Mouse (Mus musculus) CD4-positive naive resting alpha-beta T cell, adult 76 days (primary cell): Measurements from ENCODE around the gene Klhl2. TPM values are rescaled to one million over a fixed set of nuclear protein-coding genes. Genes with fewer than 3 reads are reported as not detected.

ENCODE experiments used
- total RNA-seq: library from RNA; stranded (reverse); gene quantifications from one replicate; pipeline ENCODE4 v1.2.4, GENCODE M21; 2023

Gene Klhl2
- total RNA-seq: 33.4 TPM

DNA sequence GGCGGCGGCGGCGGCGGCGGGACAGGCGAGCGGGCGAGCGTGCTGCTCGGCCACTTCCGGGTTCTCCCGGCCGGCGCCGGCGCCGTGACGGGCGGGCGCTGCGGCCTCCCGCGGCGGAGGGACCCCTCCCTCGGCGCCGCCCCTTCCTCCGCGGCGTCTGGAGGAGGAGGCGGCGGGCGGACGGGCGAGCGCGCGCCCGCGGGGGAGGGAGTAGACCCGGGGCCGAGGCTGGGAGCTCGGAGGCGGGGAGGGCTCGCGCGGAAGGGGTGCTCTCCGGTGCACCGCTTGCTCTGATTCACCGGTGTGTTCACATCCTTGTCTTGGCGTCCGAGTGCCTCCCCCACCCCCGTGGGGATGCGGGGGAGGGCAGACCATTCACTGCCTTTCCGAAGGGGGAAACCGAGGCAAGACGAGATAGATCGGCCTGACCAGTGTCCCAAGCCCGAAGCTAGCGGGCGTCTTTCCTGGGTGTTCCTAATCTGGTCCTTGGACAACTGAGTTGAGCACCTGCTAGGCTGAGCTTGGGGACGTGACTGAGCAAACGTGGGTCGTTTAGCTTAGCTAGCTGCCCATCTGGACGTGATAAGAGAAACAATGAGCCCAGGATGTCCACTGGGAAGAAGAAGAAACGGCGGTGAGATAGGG lies at the start of gene Klhl2:
Klhl2 (minus strand) TSS at position 121 of the 645 bp plus-strand sequence.

DNA sequence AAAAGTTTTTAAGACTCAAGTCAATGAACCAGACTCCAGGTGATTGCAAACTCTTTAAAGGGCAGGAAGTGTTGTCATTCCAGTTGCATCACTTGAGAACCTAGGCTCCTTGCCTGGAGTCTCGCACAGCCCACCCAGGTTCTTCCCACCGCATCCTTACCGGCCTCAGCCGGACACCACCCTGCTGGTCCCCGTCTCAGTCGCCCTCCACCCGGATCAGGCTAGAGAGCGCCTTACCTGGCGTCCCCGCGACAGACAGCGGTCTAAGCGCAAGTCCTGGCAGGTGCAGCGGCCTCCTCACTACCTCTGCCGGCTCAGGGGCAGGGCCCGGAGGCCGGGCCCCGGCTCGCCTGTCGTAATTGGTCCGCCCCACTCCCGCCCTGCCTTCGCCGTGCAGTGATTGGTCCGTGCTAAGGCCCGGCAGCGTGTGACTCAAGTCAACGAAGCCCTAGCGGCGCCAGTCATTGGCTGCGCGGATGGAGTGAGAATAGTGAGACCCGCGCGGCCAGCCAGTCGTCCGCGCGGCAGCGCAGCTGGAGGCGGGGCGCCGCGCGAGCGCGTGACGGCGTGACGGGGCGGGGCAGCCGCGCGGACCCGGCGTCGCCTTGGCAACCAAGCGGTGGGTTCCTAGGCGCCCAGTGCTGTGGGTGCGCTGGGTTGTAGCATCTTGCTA lies 116.4 kb downstream of the Klhl2 start, which contains the start of gene Msmo1:
Msmo1 (minus strand) TSS at position 522 of the 673 bp plus-strand sequence.

DNA sequence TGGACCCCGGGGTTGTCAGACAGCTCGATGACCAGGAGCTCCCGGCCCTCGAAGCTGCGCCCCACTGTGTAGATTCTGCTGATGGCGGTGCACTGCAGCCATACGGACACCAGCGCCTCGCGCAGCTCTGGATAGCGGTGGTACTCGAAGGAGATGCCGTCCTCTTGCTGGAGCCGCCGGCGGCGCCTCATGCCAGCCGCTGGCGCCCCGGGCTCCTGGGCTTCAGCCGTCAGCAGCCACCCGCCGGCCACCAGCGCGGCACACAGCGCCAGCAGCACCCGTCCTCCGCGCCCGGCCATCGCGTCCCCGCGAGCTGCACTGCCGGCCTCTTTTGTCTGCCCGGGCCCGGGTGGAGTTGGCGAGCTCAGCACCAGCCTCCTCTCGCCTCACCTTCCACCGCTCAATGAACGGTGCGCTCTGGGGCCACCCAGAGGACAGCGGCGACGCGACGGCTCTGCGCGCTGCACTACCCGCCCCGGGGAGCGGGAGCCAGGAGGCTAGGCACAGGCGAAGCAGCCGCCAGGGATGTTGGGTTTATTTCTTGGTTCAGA lies 157.1 kb downstream of the Klhl2 start, which contains the start of gene Cpe:
Cpe (minus strand) TSS at position 404 of the 551 bp plus-strand sequence.

Other genes with a start within 250 kb of the Klhl2 start
- 1.1 TPM for gene Cpe, start 157.0 kb downstream of the Klhl2 start, total RNA-seq
- gene Msmo1, start 116.2 kb downstream of the Klhl2 start, total RNA-seq: 33.1 TPM
- 46.4 TPM for gene Tmem192, start 97.2 kb upstream of the Klhl2 start, total RNA-seq
- gene Trim75, start 137.8 kb upstream of the Klhl2 start, total RNA-seq: not detected
- not detected for gene Trim61, start 168.5 kb upstream of the Klhl2 start, total RNA-seq
- not detected for gene Trim60, start 168.6 kb upstream of the Klhl2 start, total RNA-seq
- gene Apela, start 187.3 kb upstream of the Klhl2 start, total RNA-seq: not detected
- not detected for gene Gm10663, start 225.0 kb upstream of the Klhl2 start, total RNA-seq